Mouse (Mus musculus) brain, adult 10 weeks (tissue): ENCODE measurements around the gene Tmem255a. TPM values are rescaled to one million over a fixed set of nuclear protein-coding genes. Genes with fewer than 3 reads are reported as not detected.

ENCODE experiments used
- polyA plus RNA-seq: library from polyadenylated mRNA; stranded (reverse); fragments of 350-450 nt; fragmentation: Illumina TruSeq; extraction: RNeasy Lipid Tissue Mini Kit (QIAGEN cat#74804); gene quantifications from one replicate; pipeline ENCODE4 v1.2.3, GENCODE M21; 2015; ENCODE audit warnings: low read depth, low replicate concordance

Gene Tmem255a
- polyA plus RNA-seq = 21.5 TPM

GRCm38 (mm10) chrX:38251851-38252571, at the start of gene Tmem255a:
Gene Tmem255a, minus strand, starts transcription at chrX:38252439.

DNA sequence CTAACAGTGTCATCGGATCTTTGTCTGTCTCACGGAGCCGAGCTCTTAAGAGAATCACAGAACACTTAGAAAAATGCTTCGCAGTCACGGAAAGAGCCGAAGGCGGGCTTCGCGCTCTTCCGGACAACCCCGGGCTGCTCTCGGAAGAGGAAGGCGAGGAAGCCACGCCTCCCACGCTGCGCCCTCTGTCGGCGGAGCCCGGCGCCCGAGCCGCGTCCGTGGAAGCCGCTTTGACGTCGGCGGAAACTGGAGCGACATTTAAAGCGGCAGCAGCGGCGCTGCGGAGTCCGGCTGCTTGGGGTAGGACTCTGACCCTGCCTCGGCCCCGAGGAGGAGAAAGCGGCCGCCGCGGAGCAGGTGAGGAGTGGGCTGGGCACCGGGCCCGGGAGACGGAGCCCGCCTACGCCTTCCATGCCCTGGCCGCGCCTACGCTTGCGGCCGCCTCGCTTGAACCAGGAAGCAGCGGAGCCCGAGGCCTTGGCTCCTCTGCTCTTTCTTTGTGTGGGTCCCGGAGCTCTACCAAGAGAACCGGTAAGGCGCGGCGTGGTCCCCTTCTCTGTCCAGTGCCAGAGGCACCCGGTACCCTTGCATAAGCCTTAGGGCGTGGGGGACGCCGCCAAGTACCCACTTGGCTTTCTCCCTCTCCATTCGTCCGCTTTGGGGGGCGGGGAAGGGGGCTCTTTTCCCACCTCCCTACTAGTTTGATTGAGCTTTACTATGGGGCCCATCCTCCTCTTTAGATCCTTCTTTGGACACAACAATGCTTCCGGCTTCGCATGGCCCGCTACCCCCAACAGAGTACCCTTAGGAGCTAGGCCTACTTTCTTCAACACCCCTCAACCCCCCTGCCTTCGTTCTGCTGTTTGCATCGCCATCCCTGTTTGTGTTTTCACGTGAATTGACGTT, 62.4 kb downstream of the Tmem255a start, which contains the start of gene Zbtb33:
Gene Zbtb33, plus strand, starts transcription at position 242 of the 906 bp plus-strand sequence.

Other genes with a start within 250 kb of the Tmem255a start
- not detected for gene Btg1-ps1, start 233.6 kb downstream of the Tmem255a start, polyA plus RNA-seq
- gene Btg1-ps2, start 209.3 kb downstream of the Tmem255a start, polyA plus RNA-seq = not detected
- gene Rhox10, start 186.0 kb downstream of the Tmem255a start, polyA plus RNA-seq = not detected
- gene Rhox11, start 167.3 kb downstream of the Tmem255a start, polyA plus RNA-seq = not detected
- gene Rhox12, start 141.5 kb downstream of the Tmem255a start, polyA plus RNA-seq = not detected
- not detected for gene Rhox13, start 131.2 kb downstream of the Tmem255a start, polyA plus RNA-seq
- gene Zbtb33, start 62.6 kb downstream of the Tmem255a start, polyA plus RNA-seq = 21.4 TPM
- not detected for gene Atp1b4, start 63.7 kb upstream of the Tmem255a start, polyA plus RNA-seq
- gene Lamp2, start 204.0 kb upstream of the Tmem255a start, polyA plus RNA-seq = 103 TPM